Mouse (Mus musculus) adrenal gland, adult (tissue): ENCODE data around the gene Grik3.

Experiments used
- DNase-seq, 2 experiments: peaks; one replicate each; pipeline ENCODE4 v3.0.0; 2022 to 2023; ENCODE audit warnings: low spot score in 1 of 2; ENCODE audit not compliant: inconsistent age in 2 of 2

The Grik3 gene

GRCm38 (mm10) chr4:125717881-125718280 lies 227.4 kb downstream of the Grik3 start:
- DNase-seq = no peak

- no peak for DNase-seq
Measured at GRCm38 (mm10) chr4:125718429-125719140, 228.1 kb downstream of the Grik3 start.

- no peak for DNase-seq
Measured at GRCm38 (mm10) chr4:125726241-125726640, 235.7 kb downstream of the Grik3 start.

GRCm38 (mm10) chr4:125727030-125727429 lies 236.5 kb downstream of the Grik3 start:
- no peak for DNase-seq

- DNase-seq = no peak
Measured at GRCm38 (mm10) chr4:125727626-125728025, 237.1 kb downstream of the Grik3 start.

GRCm38 (mm10) chr4:125728091-125728863 lies 237.8 kb downstream of the Grik3 start:
- no peak for DNase-seq

- DNase-seq = no peak
Measured at GRCm38 (mm10) chr4:125729305-125730220, 239.1 kb downstream of the Grik3 start.

- no peak for DNase-seq
Measured at GRCm38 (mm10) chr4:125730751-125731150, 240.3 kb downstream of the Grik3 start.

- DNase-seq = no peak
Measured at GRCm38 (mm10) chr4:125736783-125737182, 246.3 kb downstream of the Grik3 start.

- DNase-seq = no peak
Measured at GRCm38 (mm10) chr4:125738825-125739224, 248.3 kb downstream of the Grik3 start.

- DNase-seq = no peak
Measured at GRCm38 (mm10) chr4:125742162-125742571, 251.7 kb downstream of the Grik3 start.

- no peak for DNase-seq
Measured at GRCm38 (mm10) chr4:125745902-125746301, 255.4 kb downstream of the Grik3 start.

GRCm38 (mm10) chr4:125756393-125756792 lies 265.9 kb downstream of the Grik3 start:
- DNase-seq = no peak

GRCm38 (mm10) chr4:125760326-125760725 lies 269.8 kb downstream of the Grik3 start:
- no peak for DNase-seq

- DNase-seq = no peak
Measured at GRCm38 (mm10) chr4:125763056-125763455, 272.6 kb downstream of the Grik3 start.
